ENCODE assay signal across 18 mouse cellular contexts in genomic region chr3:109047707-109048283, GRCm38 (mm10). TPM values are rescaled to one million over a fixed set of nuclear protein-coding genes. Genes with fewer than 3 reads are reported as not detected.
A peak's percentile ranks its signal among the peaks of the same experiment; 100 is the strongest.
DNase-seq lines count a peak whose midpoint lies in the region; ATAC-seq and TF ChIP-seq lines count a peak whose summit lies in the region.
"Had no signal": no experiment of that assay in that cellular context is flagged by ENCODE, and none has a peak within 500 bp of the region (broad histone marks: within the 10 kb centered on the region; RNA-seq: fewer than 3 reads in every experiment).

No protein-coding gene starts in this region.

- DNase-seq in embryo, embryonic 10 days (ENCODE audit: low spot score) = peak; percentile 34
- no peak for DNase-seq in embryo, embryonic 11 days
- no peak for DNase-seq in left cerebral cortex, adult 2 months (ENCODE audit: extremely low spot score in 1 of 2, low spot score in 2 of 2)
- no peak for DNase-seq in left cerebral cortex, adult 18-20 months (ENCODE audit: low spot score in 2 of 2)
- peak; percentile 35 for DNase-seq in retina, postnatal 1 day
- DNase-seq in retina, embryonic 14.5 days (ENCODE audit: low spot score) = no peak
- DNase-seq in stomach, postnatal 0 days (ENCODE audit: low spot score) = peak; percentile 39
- no peak for DNase-seq in thymus, postnatal 0 days (ENCODE audit: low spot score)
- DNase-seq: cerebellum, postnatal 10 days; kidney, postnatal 10 days; spleen, adult 18-20 months had no signal

- H3K4me3 ChIP-seq in left cerebral cortex, adult 2 months = no peak overlapping the region
- no peak overlapping the region for H3K4me3 ChIP-seq in stomach, postnatal 0 days (ENCODE audit: low read depth, low read length)
- H3K4me3 ChIP-seq: hindbrain, embryonic 15.5 days; limb, embryonic 13.5 days had no signal

- peaks cover 4% of the 10 kb centered on the region; the same call in 1 of the 2 replicates for H3K4me1 ChIP-seq in stomach, postnatal 0 days (replicated peaks; ENCODE audit: control insufficient read depth, insufficient read depth)
- H3K4me1 ChIP-seq: hindbrain, embryonic 15.5 days had no signal

- no peaks in the 10 kb centered on the region for H3K9me3 ChIP-seq in stomach, postnatal 0 days (ENCODE audit: control insufficient read depth, low read length)
- H3K9me3 ChIP-seq: hindbrain, embryonic 15.5 days; limb, embryonic 13.5 days had no signal

- intact Hi-C loops in left cerebral cortex, adult 2 months (cut with DNase I) = no loop called here

- no peak for TF ChIP-seq EP300 in stomach, postnatal 0 days (optimal IDR thresholded peaks at IDR 0.05)

- H3K27ac ChIP-seq in left cerebral cortex, adult 2 months = no peak overlapping the region
- H3K27ac ChIP-seq in stomach, postnatal 0 days (replicated peaks) = no peak overlapping the region
- H3K27ac ChIP-seq: hindbrain, embryonic 15.5 days; limb, embryonic 13.5 days had no signal

- no peak overlapping the region for H3K9ac ChIP-seq in stomach, postnatal 0 days (ENCODE audit: low read length)
- H3K9ac ChIP-seq: hindbrain, embryonic 15.5 days; limb, embryonic 13.5 days had no signal

- peak; percentile 45; the same call in 1 of the 2 replicates for ATAC-seq in stomach, postnatal 0 days (ENCODE audit: low FRiP score, low TSS enrichment)
- ATAC-seq: activated CD4-positive, CD25-positive, alpha-beta regulatory T cell, adult 4 months had no signal

- peak; percentile 4 for TF ChIP-seq CTCF in left cerebral cortex, adult 2 months (IDR thresholded peaks at IDR 0.05)
- peak; percentile 62 for TF ChIP-seq CTCF in stomach, postnatal 0 days (IDR thresholded peaks at IDR 0.05; ENCODE audit: low read depth)

- H3K27me3 ChIP-seq in stomach, postnatal 0 days (ENCODE audit: control insufficient read depth, insufficient read depth, low read length) = no peaks in the 10 kb centered on the region
- H3K27me3 ChIP-seq: hindbrain, embryonic 15.5 days; limb, embryonic 13.5 days had no signal

- H3K4me2 ChIP-seq in stomach, postnatal 0 days (replicated peaks; ENCODE audit: low read depth) = no peak overlapping the region
- H3K4me2 ChIP-seq: hindbrain, embryonic 15.5 days; limb, embryonic 13.5 days had no signal

- no peaks in the 10 kb centered on the region for H3K36me3 ChIP-seq in stomach, postnatal 0 days (ENCODE audit: control insufficient read depth, insufficient read depth, low read length)
- H3K36me3 ChIP-seq: hindbrain, embryonic 15.5 days; limb, embryonic 13.5 days had no signal

- WGBS in stomach, postnatal 0 days = 24% methylated on average over 6 of the region's 6 CpGs

RNA-seq across cellular contexts. Expression of gene Fam102b, which starts 20.4 kb away (rescaled TPM):
- 10 to 100 TPM; 29.6 to 35.0 TPM for total RNA-seq in left cerebral cortex, adult 2 months (2021)
- 10 to 100 TPM; 32.5 to 34.8 TPM for total RNA-seq in left cerebral cortex, adult 18-20 months (2021)
- polyA plus RNA-seq in stomach, postnatal 0 days (2015; fragmentation: Nextera tagmentation; extraction: Ambion mirVana) = 8.5 and 9.4 TPM in 2 replicates
- 8.1 and 9.5 TPM in 2 replicates for polyA plus RNA-seq in thymus, postnatal 0 days (2015; fragmentation: Nextera tagmentation; extraction: Ambion mirVana)

RNA-seq across cellular contexts. Expression of gene Slc25a54, which starts 32.5 kb away (rescaled TPM):
- not detected for total RNA-seq in left cerebral cortex, adult 2 months (2021)
- total RNA-seq in left cerebral cortex, adult 18-20 months (2021) = not detected
- polyA plus RNA-seq in stomach, postnatal 0 days (2015; fragmentation: Nextera tagmentation; extraction: Ambion mirVana) = not detected in 2 replicates
- polyA plus RNA-seq in thymus, postnatal 0 days (2015; fragmentation: Nextera tagmentation; extraction: Ambion mirVana) = not detected in 2 replicates
- total RNA-seq: gastrocnemius, postnatal 4 days; layer of hippocampus, postnatal 25 days; monocyte, adult 5-6 weeks had no signal
- polyA plus RNA-seq: activated CD4-positive, CD25-positive, alpha-beta regulatory T cell, adult 4 months; heart, embryonic 16.5 days; hindbrain, embryonic 15.5 days; limb, embryonic 13.5 days had no signal

Comparison
In these comparisons a context has a peak if more than half of its experiments do, and no peak if none do; other contexts are left out.
1. DNase-seq: peak in embryo, embryonic 10 days (single experiment), retina, postnatal 1 day (single experiment) and stomach, postnatal 0 days (single experiment); none in embryo, embryonic 11 days (single experiment), left cerebral cortex, adult 2 months (0 of 2), left cerebral cortex, adult 18-20 months (0 of 2), retina, embryonic 14.5 days (single experiment) and thymus, postnatal 0 days (single experiment).